Mouse (Mus musculus) ovary, postnatal 36 days (tissue): ENCODE results near the gene Epc2.

Experiments
- DNase-seq: peaks from one replicate; pipeline ENCODE4 v3.0.0; 2022; ENCODE audit warnings: low spot score, mixed read lengths

The Epc2 gene

GRCm38 (mm10) chr2:49450931-49451636 lies at the start of gene Epc2:
Gene Epc2 (plus strand): TSS chr2:49451486.
- peak; percentile 87 for DNase-seq

- no peak for DNase-seq
Observed at GRCm38 (mm10) chr2:49405954-49406353, 45.3 kb upstream of the Epc2 start.

GRCm38 (mm10) chr2:49411685-49412084 lies 39.6 kb upstream of the Epc2 start:
- no peak for DNase-seq

GRCm38 (mm10) chr2:49412576-49412975 lies 38.7 kb upstream of the Epc2 start:
- no peak for DNase-seq

GRCm38 (mm10) chr2:49415868-49416267 lies 35.4 kb upstream of the Epc2 start:
- DNase-seq: no peak

GRCm38 (mm10) chr2:49417018-49417604 lies 34.2 kb upstream of the Epc2 start:
- no peak for DNase-seq

GRCm38 (mm10) chr2:49420396-49420795 lies 30.9 kb upstream of the Epc2 start:
- DNase-seq: no peak

- no peak for DNase-seq
Observed at GRCm38 (mm10) chr2:49423857-49424256, 27.4 kb upstream of the Epc2 start.

- DNase-seq: no peak
Observed at GRCm38 (mm10) chr2:49424788-49425187, 26.5 kb upstream of the Epc2 start.

GRCm38 (mm10) chr2:49426175-49426574 lies 25.1 kb upstream of the Epc2 start:
- DNase-seq: no peak

- no peak for DNase-seq
Observed at GRCm38 (mm10) chr2:49431015-49431414, 20.3 kb upstream of the Epc2 start.

GRCm38 (mm10) chr2:49433211-49433610 lies 18.1 kb upstream of the Epc2 start:
- DNase-seq: no peak

GRCm38 (mm10) chr2:49446238-49446637 lies 5.0 kb upstream of the Epc2 start:
- DNase-seq: no peak

- DNase-seq: no peak
Observed at GRCm38 (mm10) chr2:49447586-49448475, 3.5 kb upstream of the Epc2 start.

GRCm38 (mm10) chr2:49450467-49450866 lies 819 bp upstream of the Epc2 start:
- DNase-seq: no peak

- DNase-seq: peak; percentile 95
Observed at GRCm38 (mm10) chr2:49451637-49452211, 438 bp downstream of the Epc2 start.

- peak; percentile 24 for DNase-seq
Observed at GRCm38 (mm10) chr2:49452451-49453081, 1.3 kb downstream of the Epc2 start.

- no peak for DNase-seq
Observed at GRCm38 (mm10) chr2:49457797-49458196, 6.5 kb downstream of the Epc2 start.

GRCm38 (mm10) chr2:49465672-49466222 lies 14.5 kb downstream of the Epc2 start:
- DNase-seq: no peak

GRCm38 (mm10) chr2:49467038-49467437 lies 15.8 kb downstream of the Epc2 start:
- DNase-seq: no peak

- no peak for DNase-seq
Observed at GRCm38 (mm10) chr2:49471188-49471587, 19.9 kb downstream of the Epc2 start.
